Mouse (Mus musculus) embryonic facial prominence, embryonic 12.5 days (tissue): Measurements from ENCODE around the gene Adamts14. TPM values are rescaled to one million over a fixed set of nuclear protein-coding genes. Genes with fewer than 3 reads are reported as not detected.

Experiments used
- ATAC-seq: fragments of 200-750 bp; cut with Nextera tagmentation; 2 replicates; pipeline ENCODE4 v1.8.0; 2017; ENCODE audit not compliant: insufficient number of reproducible peaks, insufficient read depth, low FRiP score, low TSS enrichment
- H3K27ac ChIP-seq: fragments of 300-500 bp; sonication (generic); 2 replicates; pipeline ENCODE4 v1.5.1; 2016; ENCODE audit warnings: mild to moderate bottlenecking
- H3K27me3 ChIP-seq: fragments of 300-500 bp; sonication (generic); 2 replicates; pipeline ENCODE4 v1.6.1; 2016; ENCODE audit warnings: mild to moderate bottlenecking, moderate library complexity
- H3K36me3 ChIP-seq: fragments of 300-500 bp; sonication (generic); 2 replicates; pipeline ENCODE4 v1.6.1; 2016; ENCODE audit warnings: mild to moderate bottlenecking
- H3K4me1 ChIP-seq: fragments of 300-500 bp; sonication (generic); 2 replicates; pipeline ENCODE4 v1.6.1; 2016
- H3K4me2 ChIP-seq: fragments of 300-500 bp; sonication (generic); replicated peaks from 2 replicates; pipeline ENCODE4 v1.6.1; 2016; ENCODE audit warnings: mild to moderate bottlenecking, moderate library complexity
- H3K4me3 ChIP-seq: fragments of 300-500 bp; sonication (generic); 2 replicates; pipeline ENCODE4 v1.5.1; 2016; ENCODE audit warnings: mild to moderate bottlenecking
- H3K9ac ChIP-seq: fragments of 300-500 bp; sonication (generic); 2 replicates; pipeline ENCODE4 v1.6.1; 2016; ENCODE audit warnings: mild to moderate bottlenecking, moderate library complexity
- H3K9me3 ChIP-seq: fragments of 300-500 bp; sonication (generic); 2 replicates; pipeline ENCODE4 v1.6.1; 2016; ENCODE audit warnings: mild to moderate bottlenecking, moderate library complexity
- WGBS: fragments of 180-500 bp; shearing (Covaris S2); methylation state at CpG from one replicate; pipeline ENCODE4 v1.1.7; 2016; 5-methylcytosine and 5-hydroxymethylcytosine counted together
- polyA plus RNA-seq: library from polyadenylated mRNA; unstranded; fragments of >200 nt; fragmentation: Nextera tagmentation; extraction: Ambion mirVana; gene quantifications from 2 replicates; pipeline ENCODE4 v1.2.1, GENCODE M21; 2016

The Adamts14 gene
- polyA plus RNA-seq, 1 experiment from 2014 or later = 1.2 TPM

DNA sequence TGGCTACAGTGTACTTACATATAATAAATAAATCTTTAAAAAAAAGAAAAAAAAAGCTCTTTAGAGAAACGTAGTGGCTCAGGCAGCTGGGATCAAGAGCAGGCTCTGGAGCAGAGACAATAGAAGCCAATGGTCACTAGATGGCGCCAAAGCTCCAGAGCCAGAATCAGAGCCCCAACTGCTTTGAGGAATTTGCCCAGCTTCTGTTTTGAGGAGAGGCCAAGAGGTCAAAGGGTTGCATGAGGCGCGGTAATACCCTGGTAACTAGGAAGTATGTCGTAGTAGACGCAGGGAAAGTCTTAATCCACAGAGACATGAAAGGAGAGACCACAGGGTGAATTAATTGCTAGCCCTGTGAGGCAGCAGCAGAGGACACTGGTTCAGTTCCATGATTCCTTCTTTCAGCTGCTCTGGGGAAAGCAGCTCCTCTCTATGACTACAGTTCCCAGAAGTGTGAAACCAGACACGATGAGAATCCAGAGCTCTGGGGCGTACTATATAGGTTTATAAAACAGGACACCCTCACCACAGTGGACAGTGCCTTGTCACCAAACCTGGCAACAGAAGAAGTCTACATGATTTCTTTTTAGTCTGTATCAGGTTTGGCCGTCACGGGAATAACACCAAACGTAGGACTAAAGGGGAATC lies 73.5 kb downstream of the Adamts14 start:
- Histone ChIP-seq H3K4me3 (no peak overlapping the region), H3K4me2 (no peak overlapping the region), H3K4me1 (no peaks in the 10 kb centered on the region), H3K9ac (no peak overlapping the region), H3K36me3 (no peaks in the 10 kb centered on the region), H3K27me3 (no peaks in the 10 kb centered on the region), H3K27ac (no peak overlapping the region), H3K9me3 (no peaks in the 10 kb centered on the region)
- 22% methylated on average over 11 of the region's 11 CpGs for WGBS
- ATAC-seq = no peak

DNA sequence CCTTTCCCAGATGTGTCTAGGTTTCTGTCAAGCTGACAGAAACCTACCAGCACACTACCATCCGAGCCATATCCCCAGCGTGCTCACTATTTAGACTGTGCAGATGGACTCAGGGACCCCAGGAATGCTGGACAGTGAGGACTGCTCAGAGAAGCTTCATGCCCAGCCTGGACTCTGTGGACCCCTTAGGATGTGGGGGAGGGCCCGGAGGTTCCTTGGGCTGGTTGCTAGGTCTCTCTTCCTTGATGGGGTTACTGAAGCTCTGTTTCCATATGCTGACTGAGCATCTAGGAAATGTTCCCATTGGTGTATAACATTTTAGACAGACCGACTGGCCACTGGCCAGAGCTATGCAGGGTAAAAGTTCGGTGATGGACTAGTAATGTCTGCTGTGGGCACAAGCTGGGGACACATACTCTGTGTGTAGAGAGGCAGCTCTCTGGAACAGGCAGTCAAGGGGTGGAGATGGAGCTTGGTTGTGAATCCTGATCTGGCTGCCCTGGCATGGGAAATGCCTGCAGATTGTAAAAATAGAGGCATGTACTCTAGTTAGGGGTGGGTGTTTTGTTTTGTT lies 77.4 kb downstream of the Adamts14 start:
- no peaks in the 10 kb centered on the region for H3K4me1 ChIP-seq
- no peak overlapping the region for H3K4me2 ChIP-seq
- ATAC-seq = no peak
- WGBS = 82% methylated on average over 5 of the region's 5 CpGs
- H3K9me3 ChIP-seq = no peaks in the 10 kb centered on the region
- H3K4me3 ChIP-seq = no peak overlapping the region
- H3K27me3 ChIP-seq = no peaks in the 10 kb centered on the region
- H3K27ac ChIP-seq = no peak overlapping the region
- no peak overlapping the region for H3K9ac ChIP-seq
- no peaks in the 10 kb centered on the region for H3K36me3 ChIP-seq

DNA sequence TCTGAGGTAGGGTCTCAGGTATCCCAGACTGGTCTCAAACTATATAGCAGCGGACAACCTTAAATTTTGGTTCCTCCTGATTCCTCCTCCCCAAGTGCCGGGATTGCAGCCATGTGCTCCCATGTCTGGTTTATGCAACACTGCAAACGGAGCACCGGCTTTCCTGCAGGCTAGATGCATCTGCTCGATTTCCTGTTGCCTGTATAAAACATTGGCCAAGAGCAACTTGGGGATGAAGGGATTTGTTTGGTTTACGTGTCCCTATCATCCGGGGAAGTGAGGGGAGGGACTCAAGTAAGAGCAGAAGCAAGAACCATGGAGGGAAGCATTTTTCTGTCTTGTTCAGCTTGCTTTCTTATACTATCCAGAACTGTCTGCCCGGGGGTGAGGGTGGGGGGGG lies 78.0 kb downstream of the Adamts14 start:
- Histone ChIP-seq H3K36me3 (no peaks in the 10 kb centered on the region), H3K4me3 (no peak overlapping the region), H3K27me3 (no peaks in the 10 kb centered on the region), H3K4me2 (no peak overlapping the region), H3K9me3 (no peaks in the 10 kb centered on the region), H3K4me1 (no peaks in the 10 kb centered on the region), H3K9ac (no peak overlapping the region), H3K27ac (no peak overlapping the region)
- WGBS = 72% methylated on average over 8 of the region's 8 CpGs
- ATAC-seq = no peak

DNA sequence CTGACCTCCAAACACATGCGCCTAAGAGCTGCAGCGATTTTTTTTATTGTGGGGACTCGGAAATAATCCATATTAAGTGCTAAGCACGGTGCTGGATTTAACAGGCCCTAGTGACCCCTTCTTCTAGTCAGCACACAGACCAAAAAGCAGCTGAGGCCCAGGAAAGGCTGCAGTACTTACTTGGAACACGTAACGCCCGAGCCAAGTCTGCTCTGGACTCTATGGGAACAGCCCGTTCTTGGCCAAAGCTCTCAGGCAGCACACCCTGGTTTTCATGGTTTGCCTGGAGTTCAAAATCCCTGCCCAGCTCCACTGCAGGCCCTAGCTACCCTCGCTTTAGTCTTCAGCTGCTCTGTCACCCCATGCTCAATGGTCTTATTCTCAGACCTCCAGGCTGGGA lies 78.6 kb downstream of the Adamts14 start:
- Histone ChIP-seq H3K27ac (no peak overlapping the region), H3K9me3 (no peaks in the 10 kb centered on the region), H3K9ac (no peak overlapping the region), H3K36me3 (no peaks in the 10 kb centered on the region), H3K4me2 (no peak overlapping the region), H3K27me3 (no peaks in the 10 kb centered on the region), H3K4me3 (no peak overlapping the region), H3K4me1 (no peaks in the 10 kb centered on the region)
- no peak for ATAC-seq
- 82% methylated on average over 9 of the region's 9 CpGs for WGBS

DNA sequence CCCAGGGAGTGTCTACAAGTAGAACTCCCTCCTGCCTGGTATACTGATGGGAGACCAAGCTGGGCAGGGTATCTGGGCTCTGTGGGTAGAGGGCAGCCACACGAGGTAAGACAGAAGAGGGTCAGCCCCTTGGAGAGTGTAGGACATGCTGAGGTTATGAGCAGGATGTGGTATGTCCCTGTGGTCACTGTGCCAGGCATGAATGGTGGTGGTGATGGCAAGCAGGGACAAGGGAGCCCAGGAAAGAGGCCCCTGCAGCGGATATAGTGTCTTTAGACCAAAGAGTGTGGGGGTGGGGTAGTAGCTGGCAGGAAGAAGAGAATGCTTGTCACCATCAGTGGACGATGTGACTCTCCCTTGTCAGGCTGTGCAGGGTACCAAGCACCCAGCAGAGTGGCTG lies 85.2 kb downstream of the Adamts14 start:
- H3K9me3 ChIP-seq = no peaks in the 10 kb centered on the region
- no peak for ATAC-seq
- 67% methylated on average over 3 of the region's 3 CpGs for WGBS
- no peak overlapping the region for H3K4me3 ChIP-seq
- no peak overlapping the region for H3K9ac ChIP-seq
- no peak overlapping the region for H3K27ac ChIP-seq
- H3K4me2 ChIP-seq = no peak overlapping the region
- no peaks in the 10 kb centered on the region for H3K4me1 ChIP-seq
- H3K36me3 ChIP-seq = no peaks in the 10 kb centered on the region
- H3K27me3 ChIP-seq = 0 out of 2 replicates have a peak, but pooled peaks cover 3% of the 10 kb centered on the region

DNA sequence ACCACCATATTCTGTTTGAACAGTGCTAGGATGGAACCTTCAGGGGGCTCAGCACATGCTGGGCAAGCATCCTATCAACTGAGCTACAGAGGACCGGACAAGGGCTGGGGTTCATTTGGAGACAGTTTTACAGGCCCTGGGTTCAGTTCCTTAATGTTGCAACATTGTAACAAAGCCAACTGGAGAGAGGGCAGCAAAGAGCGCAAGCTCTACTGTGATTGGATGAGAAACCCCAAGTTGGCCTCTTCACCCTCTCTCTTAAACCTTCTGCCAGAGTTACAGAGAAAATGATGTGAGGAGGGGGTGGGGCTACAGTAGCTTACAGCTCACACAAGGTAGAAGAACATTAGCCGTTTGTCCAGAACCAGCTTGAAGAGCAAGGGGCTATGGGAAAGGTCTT lies 86.2 kb downstream of the Adamts14 start:
- Histone ChIP-seq H3K9me3 (no peaks in the 10 kb centered on the region), H3K27me3 (0 out of 2 replicates have a peak, but pooled peaks cover 3% of the 10 kb centered on the region), H3K4me3 (no peak overlapping the region), H3K4me2 (no peak overlapping the region), H3K4me1 (no peaks in the 10 kb centered on the region), H3K9ac (no peak overlapping the region), H3K27ac (no peak overlapping the region), H3K36me3 (no peaks in the 10 kb centered on the region)
- WGBS = 80% methylated on average over 3 of the region's 3 CpGs
- ATAC-seq = no peak

DNA sequence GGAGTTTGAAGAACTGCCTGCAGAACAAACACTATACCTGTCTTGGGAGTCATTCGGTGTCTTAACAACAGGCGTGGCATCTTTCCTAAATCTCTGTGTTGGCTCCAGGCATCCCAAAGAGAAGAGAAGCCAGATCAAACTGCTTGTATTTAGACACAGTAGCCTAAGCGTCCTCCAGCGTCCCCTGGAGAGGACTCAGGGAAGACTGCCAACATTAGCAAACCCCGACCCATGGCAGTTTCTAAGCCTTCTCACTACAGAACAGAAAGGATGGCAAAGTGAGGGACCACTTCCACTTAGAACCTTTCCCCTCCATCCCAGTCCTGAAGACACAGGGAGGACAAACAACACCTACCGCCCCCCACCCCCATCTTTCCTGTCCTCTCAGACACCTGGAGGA lies 93.3 kb downstream of the Adamts14 start:
- 74% methylated on average over 6 of the region's 6 CpGs for WGBS
- Histone ChIP-seq H3K4me3 (no peak overlapping the region), H3K27me3 (peaks cover 9% of the 10 kb centered on the region; the same call in 1 of the 2 replicates), H3K36me3 (no peaks in the 10 kb centered on the region), H3K4me2 (no peak overlapping the region), H3K4me1 (peaks cover 3% of the 10 kb centered on the region; the same call in 1 of the 2 replicates), H3K9ac (no peak overlapping the region), H3K9me3 (no peaks in the 10 kb centered on the region), H3K27ac (no peak overlapping the region)
- ATAC-seq = no peak

DNA sequence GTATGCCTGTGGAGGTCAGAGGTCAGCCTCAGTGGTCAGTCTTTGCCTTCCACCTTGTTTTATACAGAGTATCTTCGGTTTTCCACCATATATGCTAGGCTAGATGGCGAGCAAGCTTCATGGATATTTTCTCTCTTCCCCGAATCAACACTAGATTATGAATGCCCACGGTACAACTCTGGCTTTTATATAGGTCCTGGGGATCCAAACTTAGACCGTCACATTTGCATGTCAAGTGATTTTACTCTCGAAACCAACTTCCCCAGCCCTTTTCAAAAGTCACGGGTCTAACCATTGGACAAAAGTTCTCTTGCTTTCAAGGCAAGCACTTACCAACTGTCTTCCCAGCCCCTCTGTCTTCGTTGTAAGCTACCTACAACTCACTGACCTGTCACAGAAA lies 94.6 kb downstream of the Adamts14 start:
- H3K9ac ChIP-seq = no peak overlapping the region
- peaks cover 3% of the 10 kb centered on the region; the same call in 1 of the 2 replicates for H3K4me1 ChIP-seq
- H3K4me3 ChIP-seq = no peak overlapping the region
- H3K27ac ChIP-seq = no peak overlapping the region
- WGBS = 87% methylated on average over 8 of the region's 8 CpGs
- no peaks in the 10 kb centered on the region for H3K36me3 ChIP-seq
- H3K27me3 ChIP-seq = peaks cover 8% of the 10 kb centered on the region; the same call in 1 of the 2 replicates
- H3K9me3 ChIP-seq = no peaks in the 10 kb centered on the region
- no peak overlapping the region for H3K4me2 ChIP-seq
- ATAC-seq = no peak

DNA sequence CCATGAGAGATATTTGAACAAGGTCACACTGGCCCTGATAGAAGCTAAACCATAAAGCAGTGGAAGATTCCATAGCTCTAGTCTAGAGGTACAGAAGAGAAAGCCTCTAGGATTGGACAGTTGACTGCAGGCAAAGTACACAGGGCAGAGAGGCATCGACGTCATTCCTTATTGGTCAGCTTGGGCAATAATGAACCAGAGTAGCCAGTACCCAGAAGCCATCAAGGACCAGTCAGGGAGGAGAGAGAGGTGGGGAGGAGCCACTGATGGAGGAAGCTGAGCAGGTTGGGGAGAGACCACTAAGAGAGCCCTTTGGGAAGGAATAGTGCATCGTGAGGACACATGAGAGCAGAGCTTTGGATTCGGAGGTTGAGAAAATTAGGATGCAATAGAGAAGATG lies 95.5 kb downstream of the Adamts14 start:
- H3K27me3 ChIP-seq = peaks cover 8% of the 10 kb centered on the region; the same call in 1 of the 2 replicates
- H3K27ac ChIP-seq = no peak overlapping the region
- no peak overlapping the region for H3K4me2 ChIP-seq
- no peak for ATAC-seq
- no peak overlapping the region for H3K4me3 ChIP-seq
- H3K36me3 ChIP-seq = no peaks in the 10 kb centered on the region
- H3K9ac ChIP-seq = no peak overlapping the region
- 88% methylated on average over 4 of the region's 4 CpGs for WGBS
- no peaks in the 10 kb centered on the region for H3K9me3 ChIP-seq
- H3K4me1 ChIP-seq = peaks cover 3% of the 10 kb centered on the region; the same call in 1 of the 2 replicates

DNA sequence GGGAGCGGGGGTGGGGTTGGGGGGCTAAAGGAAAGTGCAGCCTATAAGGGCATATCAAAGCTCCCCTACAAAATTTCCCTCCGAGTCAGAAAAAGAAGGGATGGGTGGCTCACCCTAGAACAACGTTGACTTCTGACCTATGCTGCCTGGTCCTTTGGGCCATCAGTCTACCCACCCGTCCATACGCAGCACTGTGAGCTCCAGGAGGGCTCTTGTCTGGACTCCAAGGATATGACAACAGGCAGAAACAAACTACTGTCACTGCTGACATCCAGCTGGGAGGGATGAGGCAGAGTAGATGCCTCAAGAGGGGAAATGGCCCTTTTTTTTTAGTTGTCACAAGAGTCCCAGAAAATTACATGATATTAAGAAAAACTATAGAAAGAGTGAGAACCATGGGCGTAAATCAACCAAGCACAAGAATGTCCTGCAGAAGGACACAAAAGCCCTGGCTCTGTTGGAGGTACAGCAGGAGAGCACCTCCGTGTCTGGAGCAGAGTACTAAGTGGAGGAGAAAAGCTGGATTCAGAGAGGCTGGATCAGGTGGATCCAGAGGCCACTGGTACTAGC lies 96.9 kb downstream of the Adamts14 start:
- H3K9me3 ChIP-seq = no peaks in the 10 kb centered on the region
- ATAC-seq = no peak
- peaks cover 8% of the 10 kb centered on the region; the same call in 1 of the 2 replicates for H3K27me3 ChIP-seq
- H3K27ac ChIP-seq = no peak overlapping the region
- H3K4me1 ChIP-seq = peaks cover 3% of the 10 kb centered on the region; the same call in 1 of the 2 replicates
- H3K4me3 ChIP-seq = no peak overlapping the region
- H3K4me2 ChIP-seq = peak overlapping the region; percentile 17
- H3K36me3 ChIP-seq = no peaks in the 10 kb centered on the region
- 51% methylated on average over 7 of the region's 7 CpGs for WGBS
- no peak overlapping the region for H3K9ac ChIP-seq

DNA sequence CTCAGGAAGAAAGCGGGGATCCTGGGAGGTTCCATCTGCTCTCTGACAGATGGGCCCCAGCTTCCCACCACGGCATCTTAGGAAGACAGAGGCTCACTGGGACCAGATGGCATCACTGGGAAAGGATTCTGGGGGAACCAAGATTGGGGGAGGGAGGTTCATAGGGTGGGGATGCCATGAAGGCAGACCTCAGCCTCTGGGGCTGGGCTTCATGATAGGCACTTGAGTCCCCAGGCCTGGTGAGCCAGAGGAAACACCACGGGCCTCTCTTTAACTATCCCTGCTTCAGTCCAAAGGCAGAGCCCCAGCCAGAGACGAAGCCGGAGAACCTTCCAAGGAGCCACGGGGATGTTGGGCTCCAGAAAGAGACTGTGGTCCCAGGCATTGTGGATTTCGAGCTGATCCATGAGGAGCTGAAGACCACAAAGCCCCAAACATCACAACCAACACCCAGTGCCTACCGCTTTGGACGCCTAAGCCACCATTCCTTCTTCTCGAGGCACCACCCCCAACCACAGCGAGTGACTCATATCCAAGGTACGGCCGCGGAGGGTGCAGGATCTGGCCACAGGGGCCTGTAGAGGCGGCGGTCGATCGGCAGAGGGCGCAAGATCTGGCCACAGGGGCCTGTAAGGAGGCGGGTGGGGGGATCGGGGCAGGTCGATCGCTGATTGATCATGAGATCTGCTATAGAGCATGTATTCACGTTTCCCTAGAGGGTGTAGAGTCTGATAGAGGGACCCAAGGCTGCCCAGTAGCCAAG lies 97.6 kb downstream of the Adamts14 start:
- H3K4me2 ChIP-seq = peak overlapping the region; percentile 17
- 18% methylated on average over 24 of the region's 24 CpGs for WGBS
- peaks cover 8% of the 10 kb centered on the region; the same call in 1 of the 2 replicates for H3K27me3 ChIP-seq
- no peaks in the 10 kb centered on the region for H3K36me3 ChIP-seq
- H3K4me1 ChIP-seq = peaks cover 3% of the 10 kb centered on the region; the same call in 1 of the 2 replicates
- H3K9ac ChIP-seq = no peak overlapping the region
- H3K9me3 ChIP-seq = no peaks in the 10 kb centered on the region
- H3K4me3 ChIP-seq = no peak overlapping the region
- no peak for ATAC-seq
- H3K27ac ChIP-seq = no peak overlapping the region
